Mouse (Mus musculus): ENCODE measurements around the gene Ankrd66. TPM values are rescaled to one million over a fixed set of nuclear protein-coding genes. Genes with fewer than 3 reads are reported as not detected.
"Not testable (repeated sequence)": the region's sequence is repeated elsewhere in the genome, so short reads cannot be mapped to it uniquely, and the experiment has no call there.

Gene Ankrd66
- polyA plus RNA-seq, 1 experiment from 2014 or later, result 2.1 TPM

- Histone ChIP-seq H3K4me2 (replicated peaks) (no peak overlapping the region), H3K27me3 (ENCODE audit: control insufficient read depth, insufficient read depth, low read length) (no peaks in the 10 kb centered on the region), H3K9me3 (ENCODE audit: control insufficient read depth, low read length) (peaks cover 13% of the 10 kb centered on the region; the same call in 1 of the 2 replicates), H3K4me1 (replicated peaks; ENCODE audit: control insufficient read depth, insufficient read depth, low read length) (no peaks in the 10 kb centered on the region), H3K36me3 (replicated peaks; ENCODE audit: control insufficient read depth, insufficient read depth) (no peaks in the 10 kb centered on the region), H3K27ac (no peak overlapping the region), H3K4me3 (replicated peaks; ENCODE audit: low read length) (no peak overlapping the region), H3K9ac (no peak overlapping the region)
- 61% methylated on average over 4 of the region's 4 CpGs for WGBS
- DNase-seq (ENCODE audit: low spot score), result no peak
- no peak for ATAC-seq (ENCODE audit: low FRiP score)
Measured at GRCm38 (mm10) chr17:43510782-43511181, 32.7 kb downstream of the Ankrd66 start.

DNA sequence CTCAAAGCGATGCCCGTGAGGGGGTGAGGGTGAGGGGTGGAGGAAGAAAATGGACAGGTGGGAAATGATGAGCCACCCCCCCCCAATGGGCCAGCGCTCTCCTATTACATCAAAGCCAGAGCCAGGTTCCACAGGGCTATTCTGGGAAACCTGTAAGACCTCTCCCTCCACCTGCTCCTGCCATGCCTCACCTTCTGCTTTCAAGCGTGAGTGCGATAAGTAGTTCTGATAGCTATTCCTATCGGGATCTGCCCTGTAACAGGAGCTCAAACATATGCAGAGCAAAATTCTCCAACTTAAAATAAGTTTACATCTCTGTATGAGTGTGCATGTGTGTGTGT, 38.9 kb downstream of the Ankrd66 start:
- ATAC-seq (ENCODE audit: low FRiP score), result no peak
- H3K4me3 ChIP-seq (replicated peaks; ENCODE audit: low read length), result no peak overlapping the region
- H3K4me2 ChIP-seq (replicated peaks), result no peak overlapping the region
- no peak overlapping the region for H3K27ac ChIP-seq
- DNase-seq (ENCODE audit: low spot score), result no peak
- H3K36me3 ChIP-seq (replicated peaks; ENCODE audit: control insufficient read depth, insufficient read depth), result no peaks in the 10 kb centered on the region
- H3K9me3 ChIP-seq (ENCODE audit: control insufficient read depth, low read length), result no peaks in the 10 kb centered on the region
- 80% methylated on average over 6 of the region's 6 CpGs for WGBS
- no peaks in the 10 kb centered on the region for H3K4me1 ChIP-seq (replicated peaks; ENCODE audit: control insufficient read depth, insufficient read depth, low read length)
- H3K9ac ChIP-seq, result no peak overlapping the region
- H3K27me3 ChIP-seq (ENCODE audit: control insufficient read depth, insufficient read depth, low read length), result no peaks in the 10 kb centered on the region

DNA sequence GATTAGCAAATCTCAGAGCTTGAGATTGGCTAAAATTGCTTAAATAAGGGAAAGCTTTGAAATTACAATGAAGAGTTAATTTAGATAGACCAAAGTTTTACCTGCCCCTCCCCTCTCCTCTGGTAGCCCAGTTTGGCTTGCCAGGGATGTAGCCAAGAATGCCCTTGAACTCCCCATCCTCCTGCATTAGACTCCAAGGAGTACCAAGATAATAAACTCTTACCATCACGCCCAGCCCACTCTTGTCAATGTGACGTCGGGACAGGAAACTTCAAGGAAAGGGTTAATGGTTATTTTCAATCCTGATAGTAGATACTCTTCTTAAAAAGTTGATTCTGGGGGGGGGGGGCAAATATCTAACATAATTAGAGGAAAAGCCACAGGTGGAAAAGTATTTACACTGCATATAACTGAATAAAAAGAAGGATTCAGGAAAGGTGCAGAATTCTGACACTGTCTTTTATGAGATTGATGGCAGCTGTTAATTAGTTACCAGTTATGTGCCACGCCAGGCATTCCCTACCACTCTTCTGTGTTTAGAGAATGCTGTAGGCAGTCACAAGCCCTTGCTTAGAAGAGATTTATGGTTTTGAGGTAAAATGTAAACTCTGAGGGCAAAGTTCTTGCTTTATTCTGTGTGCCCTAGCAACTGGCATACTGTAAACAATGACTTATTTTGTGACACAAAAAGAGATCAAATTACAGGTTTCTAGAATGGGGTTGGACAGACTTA, 39.4 kb downstream of the Ankrd66 start:
- ATAC-seq (ENCODE audit: low FRiP score), result no peak
- DNase-seq (ENCODE audit: low spot score), result no peak
- WGBS, result 68% methylated on average over 4 of the region's 4 CpGs

DNA sequence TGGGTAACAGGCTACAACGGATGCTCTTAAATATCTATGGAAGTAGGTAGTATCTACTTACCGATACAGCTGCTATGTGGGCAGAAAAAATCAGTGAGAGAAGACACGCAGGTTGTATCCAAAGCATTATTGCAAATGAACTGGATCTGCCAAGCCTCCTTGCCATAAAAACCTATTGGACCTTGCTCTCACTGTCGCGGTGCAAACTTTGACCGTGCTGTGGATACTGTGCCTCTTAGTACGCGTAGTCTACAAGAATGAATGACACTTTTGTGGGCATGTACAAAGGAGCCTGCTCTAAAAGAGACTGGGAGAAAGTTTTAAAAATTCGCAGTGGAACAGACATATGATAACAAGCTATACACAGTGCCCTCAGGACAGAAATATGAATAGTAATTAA, 40.8 kb downstream of the Ankrd66 start, which contains the start of gene Mep1a:
Gene Mep1a (minus strand): TSS at position 221 of the 400 bp plus-strand sequence.
- no peaks in the 10 kb centered on the region for H3K36me3 ChIP-seq (replicated peaks; ENCODE audit: control insufficient read depth, insufficient read depth)
- no peak within 1 kb of the TSS for H3K4me3 ChIP-seq (replicated peaks; ENCODE audit: low read length)
- H3K9me3 ChIP-seq (ENCODE audit: control insufficient read depth, low read length), result no peaks in the 10 kb centered on the region
- H3K4me1 ChIP-seq (replicated peaks; ENCODE audit: control insufficient read depth, insufficient read depth, low read length), result no peaks in the 10 kb centered on the region
- H3K27ac ChIP-seq, result no peak within 1 kb of the TSS
- no peak within 1 kb of the TSS for H3K4me2 ChIP-seq (replicated peaks)
- 89% methylated on average over 9 of the region's 9 CpGs for WGBS
- no peak for ATAC-seq (ENCODE audit: low FRiP score)
- H3K27me3 ChIP-seq (ENCODE audit: control insufficient read depth, insufficient read depth, low read length), result no peaks in the 10 kb centered on the region
- H3K9ac ChIP-seq, result no peak within 1 kb of the TSS
- DNase-seq (ENCODE audit: low spot score), result no peak

More for the DNA sequence above, 39.4 kb downstream of the Ankrd66 start:
- Histone ChIP-seq H3K9me3 (ENCODE audit: control insufficient read depth, low read length) (no peaks in the 10 kb centered on the region), H3K27ac (no peak overlapping the region), H3K4me2 (replicated peaks) (no peak overlapping the region), H3K36me3 (replicated peaks; ENCODE audit: control insufficient read depth, insufficient read depth) (no peaks in the 10 kb centered on the region), H3K4me3 (replicated peaks; ENCODE audit: low read length) (no peak overlapping the region), H3K27me3 (ENCODE audit: control insufficient read depth, insufficient read depth, low read length) (no peaks in the 10 kb centered on the region), H3K4me1 (replicated peaks; ENCODE audit: control insufficient read depth, insufficient read depth, low read length) (no peaks in the 10 kb centered on the region), H3K9ac (no peak overlapping the region)

DNA sequence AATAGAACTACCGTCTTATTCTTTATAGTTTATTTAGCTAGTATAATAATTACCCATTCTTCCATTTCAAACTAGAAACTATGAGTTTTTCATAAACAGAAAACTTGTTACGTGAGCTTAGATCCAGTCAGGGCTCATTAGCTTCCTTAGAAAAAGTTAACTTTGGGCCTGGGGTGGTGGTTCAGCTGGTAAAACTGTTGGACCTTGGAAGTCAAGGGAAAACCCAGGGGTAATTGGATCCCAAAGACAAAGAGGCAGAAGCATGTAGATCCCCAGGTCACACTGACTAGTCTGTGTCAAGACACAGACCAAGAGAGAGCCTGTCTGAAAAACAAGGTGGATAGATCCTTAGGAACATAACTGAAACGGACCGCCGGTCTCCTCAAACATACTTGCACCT, 41.8 kb downstream of the Ankrd66 start:
- DNase-seq (ENCODE audit: low spot score) (no peak), ATAC-seq (ENCODE audit: low FRiP score) (no peak)
- no peaks in the 10 kb centered on the region for H3K4me1 ChIP-seq (replicated peaks; ENCODE audit: control insufficient read depth, insufficient read depth, low read length)
- no peaks in the 10 kb centered on the region for H3K27me3 ChIP-seq (ENCODE audit: control insufficient read depth, insufficient read depth, low read length)
- no peaks in the 10 kb centered on the region for H3K36me3 ChIP-seq (replicated peaks; ENCODE audit: control insufficient read depth, insufficient read depth)
- WGBS, result 95% methylated on average over 5 of the region's 5 CpGs
- no peak overlapping the region for H3K4me2 ChIP-seq (replicated peaks)
- no peak overlapping the region for H3K27ac ChIP-seq
- no peak overlapping the region for H3K9ac ChIP-seq
- no peaks in the 10 kb centered on the region for H3K9me3 ChIP-seq (ENCODE audit: control insufficient read depth, low read length)
- H3K4me3 ChIP-seq (replicated peaks; ENCODE audit: low read length), result no peak overlapping the region

DNA sequence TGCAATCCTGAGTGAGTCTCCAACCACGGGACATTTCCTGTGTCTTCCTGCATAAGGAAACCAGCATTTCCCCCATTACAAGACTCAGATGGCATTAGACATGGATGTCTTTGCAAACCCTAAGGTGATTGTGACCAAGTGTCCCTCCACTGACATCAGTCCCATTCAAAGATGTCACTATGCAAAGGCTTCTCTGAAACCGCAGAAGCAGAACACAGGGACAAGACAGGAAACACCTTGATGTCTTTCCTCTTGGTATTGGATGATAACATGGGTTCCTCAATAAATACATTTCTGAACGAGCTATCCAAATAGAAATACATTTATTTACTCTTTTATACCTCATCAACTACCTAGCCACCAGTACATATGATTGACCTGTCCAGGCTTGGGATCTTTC, 42.2 kb downstream of the Ankrd66 start:
- Histone ChIP-seq H3K4me1 (replicated peaks; ENCODE audit: control insufficient read depth, insufficient read depth, low read length) (no peaks in the 10 kb centered on the region), H3K27ac (no peak overlapping the region), H3K9ac (no peak overlapping the region), H3K27me3 (ENCODE audit: control insufficient read depth, insufficient read depth, low read length) (no peaks in the 10 kb centered on the region), H3K4me2 (replicated peaks) (no peak overlapping the region), H3K9me3 (ENCODE audit: control insufficient read depth, low read length) (no peaks in the 10 kb centered on the region), H3K4me3 (replicated peaks; ENCODE audit: low read length) (no peak overlapping the region), H3K36me3 (replicated peaks; ENCODE audit: control insufficient read depth, insufficient read depth) (no peaks in the 10 kb centered on the region)
- DNase-seq (ENCODE audit: low spot score) (no peak), ATAC-seq (ENCODE audit: low FRiP score) (no peak)
- WGBS, result 80% methylated on average over 3 of the region's 3 CpGs

GRCm38 (mm10) chr17:43500513-43500912, 42.9 kb downstream of the Ankrd66 start:
- 90% methylated on average over 1 of the region's 1 CpGs for WGBS
- no peak for ATAC-seq (ENCODE audit: low FRiP score)
- no peaks in the 10 kb centered on the region for H3K36me3 ChIP-seq (replicated peaks; ENCODE audit: control insufficient read depth, insufficient read depth)

GRCm38 (mm10) chr17:43497521-43497920, 45.9 kb downstream of the Ankrd66 start:
- Histone ChIP-seq H3K4me1 (replicated peaks; ENCODE audit: control insufficient read depth, insufficient read depth, low read length) (no peaks in the 10 kb centered on the region), H3K9ac (no peak overlapping the region), H3K27ac (no peak overlapping the region), H3K4me3 (replicated peaks; ENCODE audit: low read length) (no peak overlapping the region), H3K27me3 (ENCODE audit: control insufficient read depth, insufficient read depth, low read length) (no peaks in the 10 kb centered on the region), H3K4me2 (replicated peaks) (no peak overlapping the region), H3K9me3 (ENCODE audit: control insufficient read depth, low read length) (no peaks in the 10 kb centered on the region), H3K36me3 (replicated peaks; ENCODE audit: control insufficient read depth, insufficient read depth) (no peaks in the 10 kb centered on the region)
- WGBS, result 86% methylated on average over 4 of the region's 4 CpGs
- ATAC-seq (ENCODE audit: low FRiP score) (no peak), DNase-seq (ENCODE audit: low spot score) (no peak)

More at GRCm38 (mm10) chr17:43500513-43500912, 42.9 kb downstream of the Ankrd66 start:
- H3K4me3 ChIP-seq (replicated peaks; ENCODE audit: low read length), result no peak overlapping the region
- no peaks in the 10 kb centered on the region for H3K4me1 ChIP-seq (replicated peaks; ENCODE audit: control insufficient read depth, insufficient read depth, low read length)
- H3K27me3 ChIP-seq (ENCODE audit: control insufficient read depth, insufficient read depth, low read length), result no peaks in the 10 kb centered on the region
- DNase-seq (ENCODE audit: low spot score), result no peak
- no peak overlapping the region for H3K9ac ChIP-seq
- H3K9me3 ChIP-seq (ENCODE audit: control insufficient read depth, low read length), result no peaks in the 10 kb centered on the region
- H3K4me2 ChIP-seq (replicated peaks), result no peak overlapping the region
- no peak overlapping the region for H3K27ac ChIP-seq

GRCm38 (mm10) chr17:43495502-43495901, 47.9 kb downstream of the Ankrd66 start:
- Histone ChIP-seq H3K36me3 (replicated peaks; ENCODE audit: control insufficient read depth, insufficient read depth) (no peaks in the 10 kb centered on the region), H3K9me3 (ENCODE audit: control insufficient read depth, low read length) (no peaks in the 10 kb centered on the region), H3K27ac (no peak overlapping the region), H3K27me3 (ENCODE audit: control insufficient read depth, insufficient read depth, low read length) (no peaks in the 10 kb centered on the region), H3K4me1 (replicated peaks; ENCODE audit: control insufficient read depth, insufficient read depth, low read length) (no peaks in the 10 kb centered on the region), H3K4me3 (replicated peaks; ENCODE audit: low read length) (no peak overlapping the region), H3K4me2 (replicated peaks) (no peak overlapping the region), H3K9ac (no peak overlapping the region)
- WGBS, result 90% methylated on average over 5 of the region's 5 CpGs
- DNase-seq (ENCODE audit: low spot score) (no peak), ATAC-seq (ENCODE audit: low FRiP score) (no peak)

GRCm38 (mm10) chr17:43490371-43490770, 53.1 kb downstream of the Ankrd66 start:
- not testable (repeated sequence) for H3K4me1 ChIP-seq (replicated peaks; ENCODE audit: control insufficient read depth, insufficient read depth, low read length); DNase-seq (ENCODE audit: low spot score)

More at GRCm38 (mm10) chr17:43490371-43490770, 53.1 kb downstream of the Ankrd66 start:
- not testable (repeated sequence) for H3K27me3 ChIP-seq (ENCODE audit: control insufficient read depth, insufficient read depth, low read length); H3K9ac ChIP-seq; H3K4me3 ChIP-seq (replicated peaks; ENCODE audit: low read length); H3K36me3 ChIP-seq (replicated peaks; ENCODE audit: control insufficient read depth, insufficient read depth); ATAC-seq (ENCODE audit: low FRiP score); H3K27ac ChIP-seq; H3K4me2 ChIP-seq (replicated peaks); H3K9me3 ChIP-seq (ENCODE audit: control insufficient read depth, low read length)
- 93% methylated on average over 6 of the region's 10 CpGs for WGBS
